ENCODE assay signal across 1 mouse cellular context in genomic region chr7:129591371-129592131, GRCm38 (mm10).
TF ChIP-seq lines count a peak whose summit lies in the region.

Wdr11 (plus strand) TSS chr7:129591863.

TF ChIP-seq in CH12.LX, 34 proteins besides CTCF, POLR2A, EP300 and RAD21 (continued from another document):
- no peak for TF ChIP-seq MAZ (IDR thresholded peaks at IDR 0.05; ENCODE audit: low read depth, low read length)
- peak; percentile 77; the same call in 1 of the 2 replicates for TF ChIP-seq KAT2A (IDR thresholded peaks at IDR 0.05; ENCODE audit: insufficient replicate concordance, low read length)
- 0 out of 2 replicates have a peak, but pooled peaks have one; percentile 39 for TF ChIP-seq CHD1 (IDR thresholded peaks at IDR 0.05; ENCODE audit: low read depth, low read length)
- TF ChIP-seq PAX5 (IDR thresholded peaks at IDR 0.05; ENCODE audit: low read length), result no peak
- TF ChIP-seq JUND (conservative IDR thresholded peaks at IDR 0.05; ENCODE audit: low read depth, low read length), result no peak
- TF ChIP-seq E2F4 (IDR thresholded peaks at IDR 0.05; ENCODE audit: insufficient replicate concordance, low read depth, low read length), result no peak
- peak; percentile 53 for TF ChIP-seq NRF1 (IDR thresholded peaks at IDR 0.05; ENCODE audit: low read depth, low read length)
- 0 out of 2 replicates have a peak, but pooled peaks have one; percentile 48 for TF ChIP-seq ZMIZ1 (IDR thresholded peaks at IDR 0.05; ENCODE audit: low read depth, low read length)
- 0 out of 2 replicates have a peak, but pooled peaks have one; percentile 14 for TF ChIP-seq CHD2 (IDR thresholded peaks at IDR 0.05; ENCODE audit: low read length)
- peak; percentile 68; the same call in 1 of the 2 replicates for TF ChIP-seq MXI1 (IDR thresholded peaks at IDR 0.05; ENCODE audit: low read depth, low read length)
- TF ChIP-seq USF1 (IDR thresholded peaks at IDR 0.05; ENCODE audit: low read depth, low read length), result no peak
- peak; percentile 76 for TF ChIP-seq IRF4 (IDR thresholded peaks at IDR 0.05; ENCODE audit: low read depth, low read length)
